Mouse (Mus musculus) neural tube, embryonic 11.5 days (tissue): ENCODE results near the gene Nhsl1. TPM values are rescaled to one million over a fixed set of nuclear protein-coding genes. Genes with fewer than 3 reads are reported as not detected.
"Not testable (repeated sequence)": the region's sequence is repeated elsewhere in the genome, so short reads cannot be mapped to it uniquely, and the experiment has no call there.

ENCODE experiments used
- ATAC-seq: fragments of 200-750 bp; cut with Nextera tagmentation; 2 replicates; pipeline ENCODE4 v1.8.0; 2017; ENCODE audit warnings: moderate number of reproducible peaks, mild to moderate bottlenecking, moderate TSS enrichment, moderate library complexity; ENCODE audit not compliant: insufficient read depth, low FRiP score, low TSS enrichment
- DNase-seq: peaks from one replicate; pipeline ENCODE4 v3.0.0-alpha.2; 2015; ENCODE audit warnings: low spot score
- H3K27ac ChIP-seq: fragments of 300-500 bp; sonication (generic); 2 replicates; pipeline ENCODE4 v1.5.1; 2014; ENCODE audit warnings: low read depth, mild to moderate bottlenecking, low read length
- H3K27me3 ChIP-seq: fragments of 300-500 bp; sonication (generic); 2 replicates; pipeline ENCODE4 v1.6.1; 2014; ENCODE audit warnings: mild to moderate bottlenecking, low read length, mixed read lengths; ENCODE audit not compliant: control insufficient read depth, insufficient read depth
- H3K36me3 ChIP-seq: fragments of 300-500 bp; sonication (generic); 2 replicates; pipeline ENCODE4 v1.6.1; 2014; ENCODE audit warnings: mild to moderate bottlenecking, low read length, moderate library complexity, mixed read lengths; ENCODE audit not compliant: control insufficient read depth, insufficient read depth
- H3K4me1 ChIP-seq: fragments of 300-500 bp; sonication (generic); 2 replicates; pipeline ENCODE4 v1.6.1; 2014; ENCODE audit warnings: low read length, mixed read lengths; ENCODE audit not compliant: control insufficient read depth, insufficient read depth
- H3K4me2 ChIP-seq: fragments of 300-500 bp; sonication (generic); 2 replicates; pipeline ENCODE4 v1.6.1; 2014; ENCODE audit warnings: low read depth, mild to moderate bottlenecking, moderate library complexity
- H3K4me3 ChIP-seq: fragments of 300-500 bp; sonication (generic); 2 replicates; pipeline ENCODE4 v1.5.1; 2014; ENCODE audit warnings: low read depth, low read length
- H3K9ac ChIP-seq: fragments of 300-500 bp; sonication (generic); 2 replicates; pipeline ENCODE4 v1.6.1; 2014; ENCODE audit warnings: mild to moderate bottlenecking, low read length
- H3K9me3 ChIP-seq: fragments of 300-500 bp; sonication (generic); 2 replicates; pipeline ENCODE4 v1.6.1; 2016; ENCODE audit warnings: low read length; ENCODE audit not compliant: control insufficient read depth
- WGBS: fragments of 180-500 bp; shearing (Covaris S2); extraction: QIAGEN DNeasy Blood & Tissue Kit; methylation state at CpG from one replicate; pipeline ENCODE4 v1.1.7; 2014; 5-methylcytosine and 5-hydroxymethylcytosine counted together
- polyA plus RNA-seq: library from polyadenylated mRNA; unstranded; fragments of >200 nt; fragmentation: Nextera tagmentation; extraction: Ambion mirVana; gene quantifications from 2 replicates; pipeline ENCODE4 v1.2.1, GENCODE M21; 2014

Nhsl1 gene
- polyA plus RNA-seq, 1 experiment from 2014 or later = 19.6 TPM

GRCm38 (mm10) chr10:18545813-18546235, 227.0 kb downstream of the Nhsl1 start, which contains the start of gene Hebp2:
Hebp2 (minus strand) TSS chr10:18546076.
- peak within 1 kb of the TSS; percentile 46 for H3K4me3 ChIP-seq
- ATAC-seq (peak; percentile 94), DNase-seq (peak; percentile 87)
- H3K9ac ChIP-seq = peak within 1 kb of the TSS; percentile 60
- peak within 1 kb of the TSS; percentile 68 for H3K4me2 ChIP-seq
- no peaks in the 10 kb centered on the region for H3K36me3 ChIP-seq
- WGBS = under 1% methylated on average over 22 of the region's 22 CpGs
- H3K9me3 ChIP-seq = no peaks in the 10 kb centered on the region
- H3K27me3 ChIP-seq = no peaks in the 10 kb centered on the region
- H3K4me1 ChIP-seq = no peaks in the 10 kb centered on the region
- H3K27ac ChIP-seq = no peak within 1 kb of the TSS

- Histone ChIP-seq H3K4me2 (no peak overlapping the region), H3K27me3 (no peaks in the 10 kb centered on the region), H3K9ac (no peak overlapping the region), H3K27ac (no peak overlapping the region), H3K4me3 (no peak overlapping the region), H3K4me1 (no peaks in the 10 kb centered on the region), H3K9me3 (no peaks in the 10 kb centered on the region), H3K36me3 (no peaks in the 10 kb centered on the region)
- 83% methylated on average over 4 of the region's 4 CpGs for WGBS
- ATAC-seq = no peak
- DNase-seq = no peak
Observed at GRCm38 (mm10) chr10:18547381-18547780, 228.6 kb downstream of the Nhsl1 start.

GRCm38 (mm10) chr10:18549321-18550216, 230.8 kb downstream of the Nhsl1 start:
- 4% methylated on average over 35 of the region's 35 CpGs for WGBS

GRCm38 (mm10) chr10:18559076-18559475, 240.3 kb downstream of the Nhsl1 start:
- not testable (repeated sequence) for H3K4me2 ChIP-seq, H3K27ac ChIP-seq, DNase-seq, H3K27me3 ChIP-seq, H3K4me1 ChIP-seq, H3K9ac ChIP-seq, ATAC-seq, H3K9me3 ChIP-seq, H3K4me3 ChIP-seq, H3K36me3 ChIP-seq
- 89% methylated on average over 9 of the region's 9 CpGs for WGBS

More at GRCm38 (mm10) chr10:18549321-18550216, 230.8 kb downstream of the Nhsl1 start:
- peak overlapping the region; percentile 66 for H3K4me2 ChIP-seq
- no peaks in the 10 kb centered on the region for H3K27me3 ChIP-seq
- H3K4me1 ChIP-seq = no peaks in the 10 kb centered on the region
- peak overlapping the region; percentile 19 for H3K9ac ChIP-seq
- H3K4me3 ChIP-seq = peak overlapping the region; percentile 31
- DNase-seq (peak; percentile 61), ATAC-seq (0 out of 2 replicates have a peak, but pooled peaks have one; percentile 26)
- no peaks in the 10 kb centered on the region for H3K36me3 ChIP-seq
- H3K27ac ChIP-seq = no peak overlapping the region
- H3K9me3 ChIP-seq = no peaks in the 10 kb centered on the region

GRCm38 (mm10) chr10:18561445-18561844, 242.7 kb downstream of the Nhsl1 start:
- Histone ChIP-seq H3K27ac (no peak overlapping the region), H3K9ac (no peak overlapping the region), H3K27me3 (no peaks in the 10 kb centered on the region), H3K4me3 (no peak overlapping the region), H3K36me3 (no peaks in the 10 kb centered on the region), H3K4me2 (no peak overlapping the region), H3K9me3 (no peaks in the 10 kb centered on the region), H3K4me1 (no peaks in the 10 kb centered on the region)
- no peak for DNase-seq
- no peak for ATAC-seq
- WGBS = 46% methylated on average over 5 of the region's 5 CpGs

GRCm38 (mm10) chr10:18562940-18563339, 244.2 kb downstream of the Nhsl1 start:
- H3K4me1 ChIP-seq = no peaks in the 10 kb centered on the region
- 9% methylated on average over 4 of the region's 4 CpGs for WGBS
- no peak overlapping the region for H3K4me3 ChIP-seq
- no peaks in the 10 kb centered on the region for H3K27me3 ChIP-seq
- no peak overlapping the region for H3K9ac ChIP-seq
- no peaks in the 10 kb centered on the region for H3K36me3 ChIP-seq
- no peak overlapping the region for H3K4me2 ChIP-seq
- no peak overlapping the region for H3K27ac ChIP-seq
- ATAC-seq = no peak
- peak; percentile 38 for DNase-seq
- H3K9me3 ChIP-seq = no peaks in the 10 kb centered on the region

DNA sequence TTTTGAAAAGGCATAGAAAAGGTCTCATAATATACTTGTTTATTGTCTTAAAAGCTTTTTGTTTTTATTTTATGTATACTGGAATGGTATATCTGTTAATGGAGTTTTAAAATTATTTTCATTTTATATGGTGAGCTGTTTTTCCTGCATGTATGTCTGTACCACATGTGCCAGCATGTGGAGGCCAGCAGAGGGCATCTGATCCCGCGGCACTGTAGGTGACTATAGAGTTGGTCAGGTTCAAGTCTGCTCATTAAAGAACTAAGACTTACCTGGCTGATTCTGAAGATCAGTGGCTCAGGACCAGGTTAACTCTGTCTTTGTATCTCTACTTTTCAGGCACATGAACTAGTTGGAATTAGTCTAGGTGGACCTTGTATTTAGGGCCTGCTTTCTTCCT, 253.8 kb downstream of the Nhsl1 start:
- Histone ChIP-seq H3K4me3 (no peak overlapping the region), H3K4me1 (no peaks in the 10 kb centered on the region), H3K9ac (no peak overlapping the region), H3K27me3 (no peaks in the 10 kb centered on the region), H3K4me2 (no peak overlapping the region), H3K9me3 (no peaks in the 10 kb centered on the region), H3K27ac (no peak overlapping the region), H3K36me3 (no peaks in the 10 kb centered on the region)
- no peak for DNase-seq
- ATAC-seq = no peak
- 59% methylated on average over 2 of the region's 2 CpGs for WGBS
